Mouse (Mus musculus) G1E (cell line): ENCODE measurements around the gene Macrod2.

ENCODE experiments used
- CTCF ChIP-seq: IDR thresholded peaks from 2 replicates; pipeline ENCODE4 v1.5.1; 2012; ENCODE audit warnings: low read depth, low read length, inconsistent platforms, mixed read lengths
- GATA1 ChIP-seq: IDR thresholded peaks from 2 replicates; pipeline ENCODE4 v1.6.1; 2012; ENCODE audit warnings: borderline replicate concordance, low read length, inconsistent platforms, mixed read lengths
- TAL1 ChIP-seq: conservative IDR thresholded peaks from 2 replicates; pipeline ENCODE4 v1.6.1; 2012; ENCODE audit warnings: low read depth, low read length, inconsistent platforms, mixed read lengths

GRCm38 (mm10) chr2:141740318-141740717 is 1345.2 kb downstream of the Macrod2 start:
- TF ChIP-seq CTCF (no peak), GATA1 (no peak), TAL1 (no peak)
